Mouse (Mus musculus) cerebellum, adult 2 months (tissue): Measurements from ENCODE around the gene 1700017B05Rik. TPM values are rescaled to one million over a fixed set of nuclear protein-coding genes. Genes with fewer than 3 reads are reported as not detected.

ENCODE experiments used
- DNase-seq, 2 experiments: peaks; one replicate each; pipeline ENCODE4 v3.0.0; 2021
- H3K27ac ChIP-seq: fragments of 200-500 bp; 2 replicates; pipeline ENCODE4 v1.5.1; 2012; ENCODE audit warnings: low read length, control low read depth, inconsistent platforms; ENCODE audit not compliant: insufficient read depth
- H3K27me3 ChIP-seq: fragments of 200-500 bp; 2 replicates; pipeline ENCODE4 v1.6.1; 2012; ENCODE audit warnings: inconsistent platforms, mild to moderate bottlenecking, low read length, moderate library complexity; ENCODE audit not compliant: control insufficient read depth, insufficient read depth
- H3K4me1 ChIP-seq: fragments of 200-500 bp; 2 replicates; pipeline ENCODE4 v1.6.1; 2011; ENCODE audit warnings: low read length; ENCODE audit not compliant: control insufficient read depth, insufficient read depth
- H3K4me3 ChIP-seq: fragments of 200-500 bp; replicated peaks from 2 replicates; pipeline ENCODE3; 2011; ENCODE audit warnings: mild to moderate bottlenecking, low read depth, low read length, control low read depth; ENCODE audit not compliant: insufficient read depth
- CTCF ChIP-seq: fragments of 200-500 bp; IDR thresholded peaks from 2 replicates; pipeline ENCODE4 v1.5.1; 2011; ENCODE audit warnings: low read depth, mild to moderate bottlenecking, control low read depth, low read length, moderate library complexity, borderline replicate concordance; ENCODE audit not compliant: insufficient read depth
- POLR2A ChIP-seq: fragments of 200-500 bp; IDR thresholded peaks from 2 replicates; pipeline ENCODE4 v1.6.1; 2011; ENCODE audit warnings: low read length, control low read depth, borderline replicate concordance; ENCODE audit not compliant: insufficient read depth
- WGBS: fragments of 180-500 bp; shearing (Covaris S2); methylation state at CpG from one replicate; pipeline ENCODE4 v1.1.7; 2018; 5-methylcytosine and 5-hydroxymethylcytosine counted together
- polyA plus RNA-seq: library from polyadenylated mRNA; depleted of rRNA; stranded (reverse); fragments of >200 nt; gene quantifications from 2 replicates; pipeline ENCODE4 v1.2.3, GENCODE M21; 2012

Gene 1700017B05Rik
- polyA plus RNA-seq, 1 experiment, result 4.9 TPM

GRCm38 (mm10) chr9:57238220-57238619 lies 24.2 kb downstream of the 1700017B05Rik start:
- no peak for DNase-seq

GRCm38 (mm10) chr9:57237705-57238104 lies 24.7 kb downstream of the 1700017B05Rik start:
- Histone ChIP-seq H3K27me3 (no peaks in the 10 kb centered on the region), H3K4me1 (no peaks in the 10 kb centered on the region; the same call in 1 of the 2 replicates), H3K4me3 (no peak overlapping the region), H3K27ac (no peak overlapping the region)
- no peak for DNase-seq
- TF ChIP-seq CTCF, result no peak
- TF ChIP-seq POLR2A, result no peak
- WGBS, result 76% methylated on average over 5 of the region's 5 CpGs

More at GRCm38 (mm10) chr9:57238220-57238619, 24.2 kb downstream of the 1700017B05Rik start:
- Histone ChIP-seq H3K27me3 (no peaks in the 10 kb centered on the region), H3K4me3 (no peak overlapping the region), H3K27ac (no peak overlapping the region), H3K4me1 (no peaks in the 10 kb centered on the region; the same call in 1 of the 2 replicates)
- WGBS, result 96% methylated on average over 2 of the region's 2 CpGs
- no peak for TF ChIP-seq POLR2A
- no peak for TF ChIP-seq CTCF

DNA sequence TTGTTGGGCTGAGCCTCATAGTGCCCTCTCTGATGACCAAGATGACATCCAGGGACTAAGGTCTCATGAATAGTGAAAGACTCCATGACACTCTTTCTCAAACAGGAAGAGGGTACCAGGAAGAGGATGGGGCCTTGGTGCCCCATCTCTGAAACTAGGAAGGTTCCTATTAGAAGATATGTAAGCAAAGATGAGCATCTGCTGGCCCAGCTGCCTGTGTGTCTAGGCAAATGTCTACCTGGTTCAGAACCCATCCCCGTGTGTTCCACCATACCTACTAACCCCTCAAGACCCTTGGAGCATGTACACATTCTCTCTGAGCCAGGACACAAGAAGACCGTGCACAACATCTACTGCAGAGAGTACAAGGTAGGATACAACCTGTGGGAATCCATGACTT lies 26.2 kb downstream of the 1700017B05Rik start, which contains the start of gene Trcg1:
TSS of gene Trcg1 (plus strand) at position 301 of the 400 bp plus-strand sequence.
- no peak within 1 kb of the TSS for H3K27ac ChIP-seq
- TF ChIP-seq POLR2A (no peak), CTCF (no peak)
- DNase-seq, result no peak
- no peaks in the 10 kb centered on the region for H3K27me3 ChIP-seq
- 88% methylated on average over 2 of the region's 2 CpGs for WGBS
- no peaks in the 10 kb centered on the region; the same call in 1 of the 2 replicates for H3K4me1 ChIP-seq
- no peak within 1 kb of the TSS for H3K4me3 ChIP-seq

- no peak for TF ChIP-seq POLR2A
- TF ChIP-seq CTCF, result no peak
- no peaks in the 10 kb centered on the region for H3K27me3 ChIP-seq
- 89% methylated on average over 3 of the region's 3 CpGs for WGBS
- H3K4me3 ChIP-seq, result no peak overlapping the region
- H3K27ac ChIP-seq, result no peak overlapping the region
- H3K4me1 ChIP-seq, result no peaks in the 10 kb centered on the region; the same call in 1 of the 2 replicates
- DNase-seq, result no peak
Measured at GRCm38 (mm10) chr9:57233767-57234166, 28.6 kb downstream of the 1700017B05Rik start.

DNA sequence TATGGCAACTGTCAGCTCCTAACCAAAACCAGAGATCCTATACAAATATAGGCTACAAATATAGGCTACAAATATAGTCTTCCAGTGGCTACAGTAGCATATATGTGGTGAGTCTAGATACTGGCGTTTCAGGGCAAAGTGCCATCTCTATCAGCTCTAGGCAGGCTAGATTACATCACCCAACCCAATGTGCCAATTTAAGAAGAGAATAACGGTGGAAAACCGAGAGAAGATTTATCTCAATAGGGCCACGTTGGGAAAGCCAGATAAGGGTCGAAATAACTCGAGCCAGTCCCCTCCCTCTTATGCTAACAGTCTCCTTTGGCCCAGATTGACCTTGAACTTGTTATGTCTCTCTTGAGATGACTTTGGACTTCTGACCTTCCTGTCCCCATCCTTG lies 29.3 kb downstream of the 1700017B05Rik start:
- WGBS, result 79% methylated on average over 6 of the region's 6 CpGs
- no peaks in the 10 kb centered on the region for H3K27me3 ChIP-seq
- H3K4me1 ChIP-seq, result no peaks in the 10 kb centered on the region; the same call in 1 of the 2 replicates
- DNase-seq, result no peak
- no peak overlapping the region for H3K4me3 ChIP-seq
- TF ChIP-seq CTCF (no peak), POLR2A (no peak)
- no peak overlapping the region for H3K27ac ChIP-seq

DNA sequence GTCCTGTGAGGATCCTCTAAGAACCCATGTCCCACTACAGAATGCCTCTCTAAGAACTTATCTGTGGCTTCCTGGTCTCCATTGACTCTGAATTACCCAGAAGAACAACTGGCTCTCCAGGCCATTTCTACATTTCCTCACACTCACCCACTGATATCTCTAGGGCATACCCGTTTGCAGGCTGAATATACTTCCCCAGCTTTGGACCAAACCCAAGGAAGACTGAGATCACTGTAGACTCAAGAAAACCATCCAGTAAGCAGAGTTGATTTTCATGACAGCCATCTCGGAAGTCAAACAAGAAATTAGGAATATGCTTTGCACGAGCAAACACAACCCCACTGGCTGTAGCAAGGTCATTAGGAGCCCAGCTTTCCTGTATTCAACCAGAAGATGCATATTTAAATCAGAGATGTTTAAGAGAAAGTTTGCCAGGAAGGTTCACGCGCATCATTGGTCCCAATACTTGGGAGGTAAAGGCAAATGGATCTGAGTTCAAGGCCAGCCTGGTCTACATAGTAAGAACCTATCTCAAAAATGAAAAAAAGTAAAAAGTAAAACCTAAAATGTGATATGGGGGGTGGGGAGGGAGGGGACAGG lies 30.0 kb downstream of the 1700017B05Rik start:
- WGBS, result 82% methylated on average over 5 of the region's 5 CpGs
- H3K4me3 ChIP-seq, result no peak overlapping the region
- no peak for TF ChIP-seq CTCF
- TF ChIP-seq POLR2A, result no peak
- no peaks in the 10 kb centered on the region for H3K27me3 ChIP-seq
- DNase-seq, result no peak
- H3K27ac ChIP-seq, result no peak overlapping the region
- H3K4me1 ChIP-seq, result no peaks in the 10 kb centered on the region

- no peak for DNase-seq
- Histone ChIP-seq H3K4me1 (no peaks in the 10 kb centered on the region), H3K4me3 (no peak overlapping the region), H3K27ac (no peak overlapping the region), H3K27me3 (no peaks in the 10 kb centered on the region)
- WGBS, result 74% methylated on average over 8 of the region's 8 CpGs
- TF ChIP-seq CTCF (no peak), POLR2A (no peak)
Measured at GRCm38 (mm10) chr9:57231536-57232255, 30.7 kb downstream of the 1700017B05Rik start.

- 76% methylated on average over 9 of the region's 9 CpGs for WGBS
- TF ChIP-seq POLR2A, result no peak
- TF ChIP-seq CTCF, result no peak
- H3K27ac ChIP-seq, result no peak overlapping the region
- H3K27me3 ChIP-seq, result no peaks in the 10 kb centered on the region
- no peak overlapping the region for H3K4me3 ChIP-seq
- H3K4me1 ChIP-seq, result no peaks in the 10 kb centered on the region
- DNase-seq, result no peak
Measured at GRCm38 (mm10) chr9:57230146-57230783, 32.1 kb downstream of the 1700017B05Rik start.
